Mouse (Mus musculus): ENCODE results near the gene Prss21.
A peak's percentile ranks its signal among the peaks of the same experiment; 100 is the strongest.

Prss21 gene

DNA sequence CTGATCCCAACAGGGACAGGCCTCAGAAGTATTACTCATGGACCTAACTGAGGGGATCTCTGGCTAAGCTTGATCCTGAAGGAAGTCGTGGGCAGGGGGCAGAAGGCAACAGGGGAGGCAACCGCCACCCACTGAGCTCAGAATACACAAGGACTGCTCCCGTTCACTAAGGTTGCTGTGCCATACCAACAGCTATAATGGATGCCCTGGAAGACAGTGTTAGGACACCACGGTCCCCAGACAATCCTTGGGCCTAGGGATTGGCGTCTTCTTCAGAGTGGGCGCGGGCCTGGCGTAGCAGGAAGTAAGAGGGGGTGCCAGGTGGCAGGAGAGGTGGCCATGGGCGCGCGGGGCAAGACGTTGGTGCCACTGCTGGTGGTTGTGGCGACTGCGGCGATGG lies at the start of gene Prss21:
Gene Prss21, plus strand, starts transcription at position 301 of the 400 bp plus-strand sequence.
- DNase-seq (ENCODE audit: extremely low read depth, insufficient read length, low spot score) = no peak

- DNase-seq (ENCODE audit: extremely low read depth, insufficient read length, low spot score) = no peak
These were observed 49.3 kb upstream of the Prss21 start for GRCm38 (mm10) chr17:23818579-23818978.

DNA sequence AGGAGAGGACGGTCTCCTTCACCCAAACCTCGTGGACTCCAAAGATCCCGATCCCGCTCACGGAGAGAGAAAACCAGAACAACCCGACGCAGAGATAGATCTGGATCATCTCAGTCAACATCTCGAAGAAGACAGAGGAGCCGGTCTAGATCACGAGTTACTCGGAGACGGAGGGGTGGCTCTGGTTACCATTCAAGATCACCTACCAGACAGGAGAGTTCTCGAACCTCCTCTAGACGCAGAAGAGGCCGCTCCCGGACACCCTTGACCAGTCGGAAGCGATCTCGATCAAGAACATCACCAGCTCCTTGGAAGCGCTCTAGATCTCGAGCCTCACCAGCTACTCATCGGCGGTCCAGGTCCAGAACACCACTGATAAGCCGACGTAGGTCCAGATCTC lies 48.6 kb upstream of the Prss21 start:
- DNase-seq (ENCODE audit: extremely low read depth, insufficient read length, low spot score) = no peak

- DNase-seq (ENCODE audit: extremely low read depth, insufficient read length, low spot score) = no peak
These were observed 47.1 kb upstream of the Prss21 start for GRCm38 (mm10) chr17:23820731-23821130.

- DNase-seq (ENCODE audit: extremely low read depth, insufficient read length, low spot score) = no peak
These were observed 45.8 kb upstream of the Prss21 start for GRCm38 (mm10) chr17:23822094-23822493.

- DNase-seq (ENCODE audit: extremely low read depth, insufficient read length, low spot score) = no peak
These were observed 44.8 kb upstream of the Prss21 start for GRCm38 (mm10) chr17:23823018-23823417.

DNA sequence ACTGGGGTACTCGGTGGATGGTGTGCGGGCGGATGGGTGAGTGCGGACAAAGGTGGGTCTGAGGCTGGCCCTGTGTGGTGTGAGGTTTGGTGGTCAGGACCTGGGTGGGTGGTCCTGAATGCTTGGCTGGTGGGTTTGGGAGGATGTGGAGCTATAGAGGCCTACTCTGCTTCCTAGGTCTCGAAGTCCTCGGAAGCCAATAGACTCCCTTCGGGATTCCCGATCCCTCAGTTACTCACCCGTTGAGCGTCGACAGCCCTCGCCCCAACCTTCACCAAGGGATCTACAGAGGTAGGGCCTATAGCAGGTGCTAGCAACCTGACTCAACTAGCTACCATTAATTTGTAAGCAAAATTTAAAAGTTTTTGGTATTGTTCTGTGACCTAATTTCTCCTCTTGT lies 44.2 kb upstream of the Prss21 start:
- no peak for DNase-seq (ENCODE audit: extremely low read depth, insufficient read length, low spot score)

DNA sequence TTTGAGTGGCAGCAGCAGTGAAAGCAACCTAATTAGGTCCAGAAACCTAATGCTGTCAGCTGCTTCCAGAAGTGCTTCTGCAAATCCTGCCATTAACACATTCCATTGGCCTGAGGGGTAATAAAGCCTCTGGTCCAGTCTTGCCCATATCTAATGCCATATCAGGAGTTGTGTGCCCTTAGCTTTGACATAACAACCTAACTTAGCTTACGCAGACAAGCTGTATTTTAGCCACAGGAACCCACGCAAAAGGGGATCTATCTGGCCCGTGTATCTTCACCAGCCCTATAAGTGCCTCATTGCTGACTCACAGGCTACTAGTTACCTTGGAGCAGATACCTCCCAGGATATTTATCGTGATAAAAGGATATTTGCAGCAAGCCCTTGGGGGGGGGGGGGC lies 42.3 kb upstream of the Prss21 start:
- no peak for DNase-seq (ENCODE audit: extremely low read depth, insufficient read length, low spot score)

DNA sequence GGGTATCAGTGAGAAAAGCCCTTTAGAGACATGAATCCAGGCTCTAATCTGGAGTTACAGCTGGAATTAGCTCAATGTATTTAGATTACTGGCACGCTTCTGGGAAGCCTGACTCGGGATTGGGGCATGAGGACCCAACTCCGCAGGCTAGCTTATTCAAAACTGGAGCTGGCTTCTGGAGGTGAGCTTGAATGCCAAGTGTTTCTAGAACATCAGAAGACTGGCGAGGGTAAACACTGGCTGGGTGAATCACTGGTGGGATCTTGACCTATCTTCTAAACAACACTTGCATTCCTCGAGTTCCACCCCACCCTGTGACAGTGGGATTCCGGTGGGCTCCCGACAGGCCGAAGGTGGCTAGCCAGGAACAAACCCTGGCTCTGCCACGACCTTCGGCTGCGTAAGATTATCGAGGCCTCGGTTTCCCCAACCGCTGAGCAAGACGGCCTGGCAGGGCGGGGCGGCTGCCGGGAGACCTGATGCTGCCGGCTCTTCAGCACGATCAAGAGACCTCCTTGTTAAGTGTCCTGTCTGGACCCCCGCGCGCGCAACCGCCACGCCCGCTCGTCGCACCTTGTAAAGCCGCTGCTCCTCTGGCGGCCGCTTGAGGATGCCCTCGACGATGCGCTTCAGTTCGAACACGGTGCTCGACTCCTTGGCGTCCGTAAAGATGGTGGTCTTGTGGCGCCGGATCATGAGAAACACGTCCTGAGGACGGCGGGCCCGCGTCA lies 39.4 kb upstream of the Prss21 start:
- peak; percentile 78 for DNase-seq (ENCODE audit: extremely low read depth, insufficient read length, low spot score)

GRCm38 (mm10) chr17:23829064-23829619 lies 38.7 kb upstream of the Prss21 start, which contains the start of gene Elob:
Gene Elob, minus strand, starts transcription at chr17:23829136.
- DNase-seq (ENCODE audit: extremely low read depth, insufficient read length, low spot score) = peak; percentile 82

DNA sequence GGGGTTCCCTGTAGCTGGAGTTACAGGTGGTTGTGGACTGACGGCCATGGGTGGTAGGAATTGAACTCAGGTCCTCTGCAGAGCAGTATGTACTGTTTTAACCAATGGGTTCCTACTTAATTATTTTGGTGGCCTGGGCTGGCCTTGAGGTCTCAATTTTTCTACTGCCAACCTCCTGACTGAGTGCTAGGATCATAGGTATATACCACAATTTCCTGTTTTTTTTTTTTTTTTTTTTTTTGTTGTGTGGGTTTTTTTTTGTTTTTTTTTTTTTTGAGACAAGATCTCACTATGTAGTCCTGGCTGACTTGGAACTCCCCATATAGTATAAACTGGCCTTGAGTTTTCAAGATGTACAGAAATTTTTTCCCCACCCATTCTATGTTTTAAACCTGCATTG lies 36.7 kb upstream of the Prss21 start:
- no peak for DNase-seq (ENCODE audit: extremely low read depth, insufficient read length, low spot score)

- DNase-seq (ENCODE audit: extremely low read depth, insufficient read length, low spot score) = no peak
These were observed 31.8 kb upstream of the Prss21 start, which contains the start of gene Prss33 for GRCm38 (mm10) chr17:23836006-23836575. Gene Prss33, minus strand, starts transcription at chr17:23836056.

GRCm38 (mm10) chr17:23841145-23841544 lies 26.7 kb upstream of the Prss21 start:
- DNase-seq (ENCODE audit: extremely low read depth, insufficient read length, low spot score) = no peak

GRCm38 (mm10) chr17:23843141-23843811 lies 24.6 kb upstream of the Prss21 start:
- DNase-seq (ENCODE audit: extremely low read depth, insufficient read length, low spot score) = no peak

DNA sequence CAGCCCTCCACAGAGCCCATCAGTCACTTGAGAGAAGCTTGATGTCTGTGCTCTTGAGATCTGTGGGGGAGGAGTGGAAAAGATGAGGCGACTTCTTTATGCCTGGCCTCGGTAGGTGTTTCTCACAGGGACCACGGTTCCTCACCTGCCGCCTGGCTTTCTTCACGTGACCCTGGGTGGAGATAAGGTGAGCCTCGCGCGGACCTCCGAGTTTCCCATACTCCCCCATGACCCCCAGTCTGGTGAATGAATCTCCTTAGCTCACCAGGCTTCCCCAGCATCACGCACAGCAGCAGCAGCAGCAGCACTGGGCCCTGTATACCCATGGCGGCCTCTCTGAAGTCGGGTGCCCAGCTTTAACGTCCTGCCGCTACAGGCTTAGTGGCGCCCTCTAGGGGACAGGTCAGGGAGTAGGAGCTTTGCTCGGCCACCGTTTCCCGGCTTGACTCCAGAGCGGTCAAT lies 24.0 kb upstream of the Prss21 start, which contains the start of the genes Prss32 and Prss41:
Gene Prss32, plus strand, starts transcription at position 44 of the 462 bp plus-strand sequence.
Gene Prss41, minus strand, starts transcription at position 361 of the 462 bp plus-strand sequence.
- DNase-seq (ENCODE audit: extremely low read depth, insufficient read length, low spot score) = no peak

- no peak for DNase-seq (ENCODE audit: extremely low read depth, insufficient read length, low spot score)
These were observed 17.8 kb upstream of the Prss21 start for GRCm38 (mm10) chr17:23850028-23850427.

- DNase-seq (ENCODE audit: extremely low read depth, insufficient read length, low spot score) = peak; percentile 55
These were observed 16.8 kb upstream of the Prss21 start for GRCm38 (mm10) chr17:23850853-23851749.

DNA sequence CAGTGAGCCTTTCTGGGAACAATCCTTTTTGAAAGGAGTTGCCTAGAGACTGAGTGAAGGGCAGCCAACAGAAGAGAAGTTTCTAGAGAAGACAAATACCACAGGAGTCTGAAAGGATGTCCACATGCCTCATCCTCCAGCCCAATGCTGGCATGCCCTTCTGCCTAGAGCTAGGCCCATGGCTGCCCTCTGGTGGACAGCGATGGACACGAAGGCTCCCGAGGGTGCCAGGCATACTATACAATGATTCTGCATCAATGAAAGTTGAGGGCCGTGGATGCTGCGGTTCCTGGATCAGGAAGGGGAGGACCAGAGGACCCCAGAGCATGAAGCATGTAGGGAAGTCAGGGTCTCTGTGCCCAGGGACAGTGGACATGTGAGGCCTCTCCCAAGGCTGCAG lies 14.6 kb upstream of the Prss21 start:
- DNase-seq (ENCODE audit: extremely low read depth, insufficient read length, low spot score) = peak; percentile 50

DNA sequence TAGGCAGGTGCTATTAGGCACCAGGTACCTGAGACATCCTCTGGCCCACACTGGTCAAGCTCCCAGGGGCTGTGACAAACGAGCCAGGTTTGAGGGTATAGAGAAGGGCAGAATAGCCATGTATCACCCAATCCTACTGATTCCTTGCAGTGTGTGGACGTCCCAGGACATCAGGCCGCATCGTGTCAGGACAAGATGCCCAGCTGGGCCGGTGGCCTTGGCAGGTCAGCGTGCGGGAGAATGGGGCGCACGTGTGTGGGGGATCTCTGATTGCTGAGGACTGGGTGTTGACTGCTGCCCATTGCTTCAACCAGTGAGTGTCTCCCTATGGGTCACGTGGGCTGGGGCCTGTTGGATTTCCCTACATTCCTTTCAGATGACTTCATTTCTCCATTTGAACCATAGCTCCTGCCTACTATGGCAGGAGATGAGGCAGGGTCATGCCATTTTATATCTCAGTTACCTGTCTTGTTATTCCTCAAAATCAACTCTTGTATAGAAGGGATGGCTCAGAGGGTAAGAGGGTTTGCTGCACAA lies 13.6 kb upstream of the Prss21 start:
- DNase-seq (ENCODE audit: extremely low read depth, insufficient read length, low spot score) = peak; percentile 58

DNA sequence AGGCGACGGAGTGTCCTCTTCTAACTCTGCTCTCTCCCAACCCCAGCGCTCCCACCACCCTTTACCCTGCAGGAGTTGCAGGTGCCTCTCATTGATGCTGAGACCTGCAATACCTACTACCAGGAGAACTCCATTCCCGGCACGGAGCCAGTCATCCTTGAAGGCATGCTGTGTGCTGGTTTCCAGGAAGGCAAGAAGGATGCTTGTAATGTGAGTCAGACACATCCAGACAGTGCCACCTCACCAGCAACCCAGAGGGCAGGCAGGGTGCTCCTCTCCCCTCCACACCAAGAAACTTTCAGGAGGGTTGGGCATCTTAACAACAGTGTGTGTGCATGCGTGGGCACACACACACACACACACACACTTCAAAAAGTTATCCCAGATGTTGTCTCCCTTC lies 10.7 kb upstream of the Prss21 start:
- DNase-seq (ENCODE audit: extremely low read depth, insufficient read length, low spot score) = peak; percentile 59
